Mouse (Mus musculus) brain, adult 2 months (tissue): ENCODE measurements around the gene Rdh16f1.

Source experiments
- DNase-seq: peaks from one replicate; pipeline ENCODE4 v3.0.0; 2011; ENCODE audit warnings: low read depth, low spot score

Gene Rdh16f1

GRCm38 (mm10) chr10:127759181-127760110 lies at the start of gene Rdh16f1, which contains the start of gene Rdh1:
Gene Rdh16f1 (plus strand): TSS chr10:127759787.
Gene Rdh1 (plus strand): TSS chr10:127759721.
- no peak for DNase-seq

- no peak for DNase-seq
Observed at GRCm38 (mm10) chr10:127710331-127710730, 49.3 kb upstream of the Rdh16f1 start.

GRCm38 (mm10) chr10:127712736-127713135 lies 46.9 kb upstream of the Rdh16f1 start:
- DNase-seq = no peak

GRCm38 (mm10) chr10:127721671-127722418 lies 37.7 kb upstream of the Rdh16f1 start:
- peak; percentile 66 for DNase-seq

- DNase-seq = no peak
Observed at GRCm38 (mm10) chr10:127724178-127724577, 35.4 kb upstream of the Rdh16f1 start, which contains the start of gene Tac2. Gene Tac2 (plus strand): TSS chr10:127724478.

GRCm38 (mm10) chr10:127725136-127725535 lies 34.5 kb upstream of the Rdh16f1 start:
- no peak for DNase-seq

GRCm38 (mm10) chr10:127728437-127728836 lies 31.1 kb upstream of the Rdh16f1 start:
- peak; percentile 56 for DNase-seq

- peak; percentile 65 for DNase-seq
Observed at GRCm38 (mm10) chr10:127730285-127730932, 29.2 kb upstream of the Rdh16f1 start.

- DNase-seq = no peak
Observed at GRCm38 (mm10) chr10:127730933-127731310, 28.7 kb upstream of the Rdh16f1 start.

- no peak for DNase-seq
Observed at GRCm38 (mm10) chr10:127731397-127731796, 28.2 kb upstream of the Rdh16f1 start.

- peak; percentile 64 for DNase-seq
Observed at GRCm38 (mm10) chr10:127734434-127734833, 25.2 kb upstream of the Rdh16f1 start.

GRCm38 (mm10) chr10:127736266-127736665 lies 23.3 kb upstream of the Rdh16f1 start:
- no peak for DNase-seq

- no peak for DNase-seq
Observed at GRCm38 (mm10) chr10:127736916-127737315, 22.7 kb upstream of the Rdh16f1 start.

GRCm38 (mm10) chr10:127737552-127737951 lies 22.0 kb upstream of the Rdh16f1 start:
- DNase-seq = no peak

- peak; percentile 51 for DNase-seq
Observed at GRCm38 (mm10) chr10:127738151-127738882, 21.3 kb upstream of the Rdh16f1 start.

GRCm38 (mm10) chr10:127739083-127739660 lies 20.4 kb upstream of the Rdh16f1 start, which contains the start of gene Zbtb39:
Gene Zbtb39 (plus strand): TSS chr10:127739538.
- DNase-seq = peak; percentile 74

GRCm38 (mm10) chr10:127739661-127740161 lies 19.9 kb upstream of the Rdh16f1 start:
- no peak for DNase-seq

- DNase-seq = peak; percentile 45
Observed at GRCm38 (mm10) chr10:127744661-127745060, 14.9 kb upstream of the Rdh16f1 start.

GRCm38 (mm10) chr10:127745886-127746285 lies 13.7 kb upstream of the Rdh16f1 start:
- no peak for DNase-seq

GRCm38 (mm10) chr10:127747254-127747653 lies 12.3 kb upstream of the Rdh16f1 start:
- DNase-seq = no peak
